Mouse (Mus musculus) E14TG2a.4 (cell line): ENCODE results near the gene Dpp6.

Experiments used
- H3K27me3 ChIP-seq: 2 replicates; pipeline ENCODE4 v1.6.1; 2014; ENCODE audit warnings: low read length, control low read depth; ENCODE audit not compliant: insufficient read depth
- H3K36me3 ChIP-seq: 2 replicates; pipeline ENCODE4 v1.6.1; 2014; ENCODE audit warnings: low read length, control low read depth; ENCODE audit not compliant: insufficient read depth
- H3K4me1 ChIP-seq: replicated peaks from 2 replicates; pipeline ENCODE4 v1.6.1; 2014; ENCODE audit warnings: low read depth, low read length, control low read depth
- H3K4me3 ChIP-seq: replicated peaks from 2 replicates; pipeline ENCODE4 v1.5.1; 2014; ENCODE audit warnings: mild to moderate bottlenecking, low read length
- H3K9me3 ChIP-seq: 2 replicates; pipeline ENCODE4 v1.6.1; 2014; ENCODE audit warnings: low read length, control low read depth
- CTCF ChIP-seq: conservative IDR thresholded peaks from 2 replicates; pipeline ENCODE4 v1.5.1; 2014; ENCODE audit warnings: low read length
- NANOG ChIP-seq: IDR thresholded peaks from 2 replicates; pipeline ENCODE4 v1.6.1; 2014; ENCODE audit warnings: borderline replicate concordance, low read length, mixed read lengths
- POU5F1 ChIP-seq: IDR thresholded peaks from 2 replicates; pipeline ENCODE4 v1.6.1; 2014; ENCODE audit warnings: low read length, borderline replicate concordance

Gene Dpp6

DNA sequence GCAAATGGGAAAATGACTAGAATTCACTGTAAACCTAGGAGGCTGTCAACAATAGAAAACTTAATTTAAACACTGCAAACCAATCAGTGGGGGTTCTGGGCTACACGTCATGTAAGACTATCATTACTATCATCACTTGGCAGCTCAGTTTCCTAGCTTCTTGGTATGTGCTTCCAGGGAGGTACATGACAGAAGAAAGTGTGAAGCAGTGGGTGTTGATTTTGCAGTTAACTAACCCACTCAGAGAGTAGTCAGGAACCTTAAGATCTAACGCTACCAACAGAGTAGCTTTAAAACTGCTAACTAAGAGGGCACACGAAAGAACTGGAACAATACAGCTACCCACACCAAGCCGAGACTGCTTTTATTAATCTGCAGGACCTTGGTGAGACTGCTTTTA, 217.9 kb downstream of the Dpp6 start:
- H3K4me1 ChIP-seq: no peaks in the 10 kb centered on the region
- H3K9me3 ChIP-seq: no peaks in the 10 kb centered on the region
- no peak overlapping the region for H3K4me3 ChIP-seq
- no peaks in the 10 kb centered on the region for H3K27me3 ChIP-seq
- H3K36me3 ChIP-seq: no peaks in the 10 kb centered on the region
- TF ChIP-seq CTCF (no peak), NANOG (no peak), POU5F1 (no peak)

DNA sequence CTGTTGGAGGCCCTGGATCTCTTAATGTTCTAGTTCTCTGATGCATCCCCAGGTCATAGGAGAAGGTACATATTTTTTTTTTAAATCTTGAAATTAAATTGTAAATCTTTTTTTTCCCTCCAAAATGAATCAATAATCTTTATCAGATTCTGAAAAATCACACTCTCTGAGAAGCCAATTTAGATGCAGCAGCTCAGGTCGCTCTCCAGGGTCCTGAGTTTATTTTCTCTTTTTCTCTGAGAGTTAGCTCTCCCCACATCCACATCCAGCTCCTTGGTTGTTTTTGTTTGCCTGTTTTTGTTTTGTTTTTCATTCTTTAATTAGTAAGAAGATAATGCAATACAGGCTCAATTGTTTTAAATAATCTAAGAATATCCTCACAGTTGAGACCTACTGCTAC, 218.3 kb downstream of the Dpp6 start:
- Histone ChIP-seq H3K9me3 (no peaks in the 10 kb centered on the region), H3K4me1 (no peaks in the 10 kb centered on the region), H3K4me3 (no peak overlapping the region), H3K27me3 (no peaks in the 10 kb centered on the region), H3K36me3 (no peaks in the 10 kb centered on the region)
- TF ChIP-seq NANOG: no peak
- TF ChIP-seq POU5F1: no peak
- no peak for TF ChIP-seq CTCF

DNA sequence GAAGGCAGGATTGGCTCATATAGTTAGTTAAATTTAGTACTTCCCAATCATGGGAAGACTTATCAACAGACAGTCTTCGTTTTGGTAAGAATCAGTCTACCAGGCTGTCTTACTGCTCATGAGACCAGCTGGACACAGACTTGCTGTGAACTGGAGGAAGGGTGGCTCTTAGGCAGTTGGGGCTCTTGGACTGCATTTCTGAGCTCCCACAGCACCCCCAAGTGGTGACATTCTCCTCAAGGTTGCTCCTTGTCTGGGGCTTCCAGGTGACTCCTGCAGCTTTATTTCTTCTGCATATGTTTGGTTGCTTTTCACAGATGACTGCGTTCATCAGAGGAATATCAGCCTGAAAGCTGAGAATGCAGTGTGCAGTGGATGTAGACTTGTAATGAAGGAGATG, 218.9 kb downstream of the Dpp6 start:
- H3K4me3 ChIP-seq: no peak overlapping the region
- no peaks in the 10 kb centered on the region for H3K4me1 ChIP-seq
- H3K27me3 ChIP-seq: no peaks in the 10 kb centered on the region
- peak; percentile 41 for TF ChIP-seq CTCF
- no peak for TF ChIP-seq NANOG
- H3K36me3 ChIP-seq: no peaks in the 10 kb centered on the region
- no peaks in the 10 kb centered on the region for H3K9me3 ChIP-seq

- Histone ChIP-seq H3K4me1 (peaks cover 13% of the 10 kb centered on the region), H3K36me3 (no peaks in the 10 kb centered on the region), H3K27me3 (no peaks in the 10 kb centered on the region), H3K9me3 (no peaks in the 10 kb centered on the region), H3K4me3 (no peak overlapping the region)
- no peak for TF ChIP-seq POU5F1
- no peak for TF ChIP-seq NANOG
- TF ChIP-seq CTCF: no peak
Observed at GRCm38 (mm10) chr5:27037796-27038195, 220.8 kb downstream of the Dpp6 start.

GRCm38 (mm10) chr5:27048167-27048566, 231.2 kb downstream of the Dpp6 start:
- H3K9me3 ChIP-seq: no peaks in the 10 kb centered on the region
- TF ChIP-seq NANOG (no peak), CTCF (peak; percentile 27)
- H3K4me1 ChIP-seq: peaks cover 44% of the 10 kb centered on the region
- no peak overlapping the region for H3K4me3 ChIP-seq
- peaks cover 34% of the 10 kb centered on the region for H3K27me3 ChIP-seq
- H3K36me3 ChIP-seq: no peaks in the 10 kb centered on the region

- Histone ChIP-seq H3K27me3 (peaks cover 34% of the 10 kb centered on the region), H3K4me1 (peaks cover 37% of the 10 kb centered on the region), H3K36me3 (no peaks in the 10 kb centered on the region), H3K4me3 (peak overlapping the region; percentile 75), H3K9me3 (no peaks in the 10 kb centered on the region)
- TF ChIP-seq CTCF (no peak), POU5F1 (no peak), NANOG (no peak)
Observed at GRCm38 (mm10) chr5:27048926-27049325, 231.9 kb downstream of the Dpp6 start.

GRCm38 (mm10) chr5:27049341-27050091, 232.5 kb downstream of the Dpp6 start:
- H3K4me3 ChIP-seq: peak overlapping the region; percentile 75
- peaks cover 34% of the 10 kb centered on the region for H3K27me3 ChIP-seq
- TF ChIP-seq CTCF (no peak), POU5F1 (no peak), NANOG (no peak)
- no peaks in the 10 kb centered on the region for H3K9me3 ChIP-seq
- H3K4me1 ChIP-seq: peaks cover 33% of the 10 kb centered on the region
- H3K36me3 ChIP-seq: no peaks in the 10 kb centered on the region

DNA sequence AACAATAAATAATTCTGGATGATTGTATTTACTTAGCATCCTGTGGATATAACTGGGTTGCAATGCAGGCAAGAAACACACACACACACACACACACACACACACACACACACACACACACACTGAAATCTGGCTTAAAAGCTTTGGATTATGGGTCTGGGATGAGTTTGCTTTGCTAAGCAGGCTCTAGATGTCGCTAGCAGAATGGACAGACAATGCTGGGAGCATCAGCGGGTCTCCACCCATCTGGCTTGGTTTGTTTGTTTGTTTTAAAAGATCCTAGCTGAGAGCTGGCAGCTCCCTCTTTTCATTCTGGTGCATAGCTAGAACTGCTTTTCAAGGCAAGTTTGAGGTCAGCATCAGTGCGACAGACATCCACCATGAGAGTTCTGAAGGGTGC, 234.2 kb downstream of the Dpp6 start:
- no peak overlapping the region for H3K4me3 ChIP-seq
- H3K27me3 ChIP-seq: peaks cover 34% of the 10 kb centered on the region
- H3K9me3 ChIP-seq: no peaks in the 10 kb centered on the region
- TF ChIP-seq NANOG (no peak), CTCF (no peak), POU5F1 (no peak)
- H3K4me1 ChIP-seq: peaks cover 29% of the 10 kb centered on the region
- H3K36me3 ChIP-seq: no peaks in the 10 kb centered on the region

- Histone ChIP-seq H3K9me3 (no peaks in the 10 kb centered on the region), H3K27me3 (peaks cover 34% of the 10 kb centered on the region)
- TF ChIP-seq POU5F1 (no peak), NANOG (no peak)
Observed at GRCm38 (mm10) chr5:27052441-27052840, 235.4 kb downstream of the Dpp6 start.

More at GRCm38 (mm10) chr5:27052441-27052840, 235.4 kb downstream of the Dpp6 start:
- H3K36me3 ChIP-seq: no peaks in the 10 kb centered on the region
- H3K4me3 ChIP-seq: no peak overlapping the region
- peaks cover 27% of the 10 kb centered on the region for H3K4me1 ChIP-seq
